Mouse (Mus musculus): ENCODE measurements around the gene Harbi1.

DNA sequence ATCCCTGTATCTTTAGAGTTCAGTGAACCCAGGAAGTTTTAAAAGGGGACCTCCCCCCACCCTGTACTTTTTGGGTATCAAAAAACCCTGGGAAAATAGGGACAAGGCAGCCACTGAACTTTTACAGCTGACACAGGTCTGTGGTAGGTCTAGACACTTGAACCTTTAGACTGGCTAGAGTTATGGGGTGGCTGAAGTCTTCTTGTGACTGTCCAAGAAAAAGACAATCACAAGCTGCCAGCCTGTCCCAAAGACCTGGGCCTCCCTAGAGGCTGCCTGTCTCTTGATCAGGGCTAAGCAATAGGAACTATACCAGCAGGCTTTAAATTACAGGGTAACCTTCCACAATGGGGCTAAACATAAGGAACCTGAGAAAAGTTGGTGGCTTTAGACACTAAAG is 33.7 kb upstream of the Harbi1 start:
- TF ChIP-seq CTCF (conservative IDR thresholded peaks at IDR 0.05; ENCODE audit: low read length): no peak
- TF ChIP-seq POU5F1 (IDR thresholded peaks at IDR 0.05; ENCODE audit: borderline replicate concordance, low read length): no peak
- TF ChIP-seq NANOG (IDR thresholded peaks at IDR 0.05; ENCODE audit: borderline replicate concordance, low read length): no peak

Data from E14TG2a.4 (cell line).